Mouse (Mus musculus): Measurements from ENCODE around the gene Nsg2.

GRCm38 (mm10) chr11:32063775-32064510, 63.7 kb downstream of the Nsg2 start:
- TF ChIP-seq GATA1 (IDR thresholded peaks at IDR 0.05; ENCODE audit: borderline replicate concordance, low read length) (no peak), FLI1 (IDR thresholded peaks at IDR 0.05; ENCODE audit: low read length) (no peak)
